Mouse (Mus musculus) small intestine, adult 2 months (tissue): ENCODE data around the gene Vps13d.

ENCODE experiments used
- CTCF ChIP-seq: fragments of 200-500 bp; IDR thresholded peaks from 2 replicates; pipeline ENCODE4 v1.5.1; 2012; ENCODE audit warnings: low read depth, mild to moderate bottlenecking, control low read depth, inconsistent platforms, low read length, moderate library complexity, mixed read lengths; ENCODE audit not compliant: insufficient replicate concordance, insufficient read length; ENCODE audit errors: extremely low read depth
- POLR2A ChIP-seq: fragments of 200-500 bp; IDR thresholded peaks from 2 replicates; pipeline ENCODE4 v1.6.1; 2012; ENCODE audit warnings: low read depth, mild to moderate bottlenecking, control low read depth, inconsistent platforms, low read length, moderate library complexity

GRCm38 (mm10) chr4:145217837-145218236 is 23.0 kb upstream of the Vps13d start:
- TF ChIP-seq CTCF (no peak), POLR2A (no peak)
